Mouse (Mus musculus): ENCODE data around the gene Ankrd34c.

Gene Ankrd34c

GRCm38 (mm10) chr9:89678974-89679373 lies 59.3 kb downstream of the Ankrd34c start:
- no peak for DNase-seq (ENCODE audit: low spot score in 2 of 2)
